Mouse (Mus musculus): ENCODE data around the gene Lsp1. TPM values are rescaled to one million over a fixed set of nuclear protein-coding genes. Genes with fewer than 3 reads are reported as not detected.

Lsp1 gene
- polyA plus RNA-seq, 1 experiment from 2014 or later, result 13.1 TPM

GRCm38 (mm10) chr7:142514048-142514447, 53.4 kb downstream of the Lsp1 start:
- peaks cover 19% of the 10 kb centered on the region for H3K4me1 ChIP-seq (ENCODE audit: control insufficient read depth, insufficient read depth, low read length)
- no peak overlapping the region for H3K27ac ChIP-seq (ENCODE audit: low read depth, low read length)
- H3K36me3 ChIP-seq (ENCODE audit: control insufficient read depth, insufficient read depth, low read length), result no peaks in the 10 kb centered on the region
- no peak overlapping the region for H3K4me3 ChIP-seq (ENCODE audit: low read depth, low read length)
- H3K9me3 ChIP-seq (ENCODE audit: control insufficient read depth, low read length), result no peaks in the 10 kb centered on the region
- ATAC-seq (ENCODE audit: low FRiP score) (no peak), DNase-seq (ENCODE audit: low spot score, missing footprints) (no peak)
- no peak overlapping the region for H3K9ac ChIP-seq (ENCODE audit: low read length)
- no peaks in the 10 kb centered on the region; the same call in 1 of the 2 replicates for H3K27me3 ChIP-seq (ENCODE audit: control insufficient read depth, insufficient read depth, low read length)
- WGBS, result 86% methylated on average over 4 of the region's 4 CpGs
- H3K4me2 ChIP-seq, result no peak overlapping the region

DNA sequence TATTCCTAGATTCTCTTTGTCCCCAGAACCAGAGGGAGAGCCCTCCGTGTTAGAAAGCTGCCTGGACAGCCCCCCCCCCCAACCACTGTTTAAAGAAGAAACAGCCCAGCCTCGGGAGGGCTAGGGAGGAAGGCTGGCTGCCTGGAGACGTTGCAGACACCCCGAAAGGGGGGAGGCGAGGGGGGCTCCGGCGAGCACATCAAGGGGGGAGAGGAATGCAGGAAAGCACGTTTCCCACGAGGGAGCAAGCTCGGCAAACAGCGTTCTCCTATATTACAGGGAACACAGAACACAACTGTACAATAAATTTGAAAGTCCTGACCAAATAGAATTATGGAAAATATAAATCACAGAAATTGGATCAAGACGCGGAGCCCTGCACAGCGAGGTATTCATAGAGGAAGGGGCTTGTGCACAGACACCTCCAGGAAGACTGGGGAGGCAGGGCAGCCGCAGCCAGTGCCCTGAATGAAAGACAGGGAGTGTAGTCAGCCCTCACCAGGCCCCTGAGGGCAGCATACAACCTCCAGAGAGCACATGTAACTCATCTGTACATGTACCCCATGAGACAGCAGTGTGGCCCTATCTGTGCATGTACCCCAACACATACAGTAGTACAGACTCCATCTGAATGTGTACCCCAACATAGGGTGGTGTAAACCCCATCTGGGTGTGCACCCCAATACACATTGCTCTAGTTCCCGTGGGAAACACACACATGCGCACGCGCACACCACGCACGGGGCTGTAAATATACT, 55.8 kb downstream of the Lsp1 start:
- 57% methylated on average over 21 of the region's 21 CpGs for WGBS
- no peak for DNase-seq (ENCODE audit: low spot score, missing footprints)
- H3K4me3 ChIP-seq (ENCODE audit: low read depth, low read length), result no peak overlapping the region

DNA sequence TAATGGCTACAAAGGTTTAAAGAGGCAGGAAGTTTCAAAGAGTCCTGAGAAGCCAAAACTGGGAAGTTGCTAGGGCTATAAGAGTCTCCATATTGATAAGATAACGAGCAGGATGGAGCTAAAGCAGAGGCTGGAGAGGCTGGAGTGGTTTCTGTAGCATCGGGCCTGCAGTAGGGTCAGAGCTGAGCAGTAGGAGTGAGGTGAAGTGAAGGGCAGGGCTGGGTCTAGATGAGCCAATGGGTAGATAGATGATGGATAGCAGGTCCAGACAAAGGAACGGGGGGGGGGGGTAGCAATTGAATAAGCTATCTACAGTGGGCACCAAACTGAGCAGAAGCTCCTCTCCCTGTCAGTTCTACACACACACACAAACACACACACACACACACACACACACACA, 56.9 kb downstream of the Lsp1 start:
- no peak for DNase-seq (ENCODE audit: low spot score, missing footprints)
- Histone ChIP-seq H3K4me2 (no peak overlapping the region), H3K9ac (ENCODE audit: low read length) (no peak overlapping the region), H3K4me1 (ENCODE audit: control insufficient read depth, insufficient read depth, low read length) (0 out of 2 replicates have a peak, but pooled peaks cover 7% of the 10 kb centered on the region), H3K36me3 (ENCODE audit: control insufficient read depth, insufficient read depth, low read length) (no peaks in the 10 kb centered on the region), H3K27ac (ENCODE audit: low read depth, low read length) (no peak overlapping the region), H3K27me3 (ENCODE audit: control insufficient read depth, insufficient read depth, low read length) (no peaks in the 10 kb centered on the region; the same call in 1 of the 2 replicates), H3K9me3 (ENCODE audit: control insufficient read depth, low read length) (no peaks in the 10 kb centered on the region), H3K4me3 (ENCODE audit: low read depth, low read length) (no peak overlapping the region)
- no peak for ATAC-seq (ENCODE audit: low FRiP score)
- WGBS, result 66% methylated on average over 3 of the region's 3 CpGs

More for the DNA sequence above, 55.8 kb downstream of the Lsp1 start:
- Histone ChIP-seq H3K27ac (ENCODE audit: low read depth, low read length) (no peak overlapping the region), H3K4me1 (ENCODE audit: control insufficient read depth, insufficient read depth, low read length) (0 out of 2 replicates have a peak, but pooled peaks cover 7% of the 10 kb centered on the region), H3K36me3 (ENCODE audit: control insufficient read depth, insufficient read depth, low read length) (no peaks in the 10 kb centered on the region), H3K9ac (ENCODE audit: low read length) (peak overlapping the region; percentile 44), H3K4me2 (no peak overlapping the region; the same call in 1 of the 2 replicates), H3K27me3 (ENCODE audit: control insufficient read depth, insufficient read depth, low read length) (no peaks in the 10 kb centered on the region; the same call in 1 of the 2 replicates), H3K9me3 (ENCODE audit: control insufficient read depth, low read length) (no peaks in the 10 kb centered on the region)
- ATAC-seq (ENCODE audit: low FRiP score), result 0 out of 2 replicates have a peak, but pooled peaks have one; percentile 40

DNA sequence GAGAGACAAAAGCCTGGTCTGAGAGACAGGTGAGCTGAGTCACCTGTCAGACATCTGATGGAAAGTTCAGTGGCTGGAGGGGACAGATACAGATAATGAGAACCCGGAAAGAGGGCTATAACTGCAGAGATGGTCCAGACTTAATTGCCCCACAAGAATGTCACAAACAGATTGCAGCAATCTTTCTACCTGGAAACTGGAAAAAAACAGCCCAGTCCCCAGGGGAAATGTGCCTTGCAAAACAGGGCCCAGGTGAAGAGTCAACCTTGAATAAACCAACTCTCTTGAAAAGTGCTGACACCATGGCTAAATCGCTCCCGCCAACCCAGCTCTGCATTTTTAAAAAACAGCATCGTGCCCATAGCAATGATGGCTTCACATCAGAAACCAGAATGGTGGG, 59.7 kb downstream of the Lsp1 start:
- H3K9ac ChIP-seq (ENCODE audit: low read length), result no peak overlapping the region
- WGBS, result 92% methylated on average over 4 of the region's 4 CpGs
- H3K4me1 ChIP-seq (ENCODE audit: control insufficient read depth, insufficient read depth, low read length), result peaks cover 17% of the 10 kb centered on the region
- no peaks in the 10 kb centered on the region for H3K9me3 ChIP-seq (ENCODE audit: control insufficient read depth, low read length)
- no peak overlapping the region for H3K27ac ChIP-seq (ENCODE audit: low read depth, low read length)
- no peak overlapping the region for H3K4me3 ChIP-seq (ENCODE audit: low read depth, low read length)
- DNase-seq (ENCODE audit: low spot score, missing footprints) (no peak), ATAC-seq (ENCODE audit: low FRiP score) (no peak)
- H3K36me3 ChIP-seq (ENCODE audit: control insufficient read depth, insufficient read depth, low read length), result no peaks in the 10 kb centered on the region
- no peak overlapping the region for H3K4me2 ChIP-seq
- no peaks in the 10 kb centered on the region; the same call in 1 of the 2 replicates for H3K27me3 ChIP-seq (ENCODE audit: control insufficient read depth, insufficient read depth, low read length)

DNA sequence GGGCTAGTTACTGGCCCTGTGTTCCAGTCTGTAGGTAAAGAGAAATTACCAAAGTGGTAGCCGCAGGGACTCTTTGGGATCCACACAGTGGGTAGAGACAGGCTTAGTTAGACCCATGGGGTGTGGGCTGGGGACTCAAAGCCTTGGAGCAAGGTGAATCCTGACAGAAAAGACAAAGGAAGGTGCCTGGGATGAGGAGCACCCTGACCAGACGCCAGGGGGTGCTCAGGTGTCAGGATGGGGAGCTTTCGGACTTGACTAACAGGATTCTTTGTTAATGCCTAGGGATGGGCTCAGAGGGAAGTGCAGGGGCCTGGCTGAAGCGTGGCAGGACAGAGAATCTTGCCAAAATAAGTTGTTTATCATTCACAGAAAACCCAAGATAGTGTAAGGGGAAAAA, 61.7 kb downstream of the Lsp1 start:
- Histone ChIP-seq H3K9me3 (ENCODE audit: control insufficient read depth, low read length) (no peaks in the 10 kb centered on the region), H3K27me3 (ENCODE audit: control insufficient read depth, insufficient read depth, low read length) (no peaks in the 10 kb centered on the region), H3K4me1 (ENCODE audit: control insufficient read depth, insufficient read depth, low read length) (peaks cover 21% of the 10 kb centered on the region), H3K27ac (ENCODE audit: low read depth, low read length) (no peak overlapping the region), H3K36me3 (ENCODE audit: control insufficient read depth, insufficient read depth, low read length) (no peaks in the 10 kb centered on the region), H3K4me3 (ENCODE audit: low read depth, low read length) (no peak overlapping the region), H3K9ac (ENCODE audit: low read length) (no peak overlapping the region), H3K4me2 (no peak overlapping the region)
- DNase-seq (ENCODE audit: low spot score, missing footprints) (peak; percentile 81), ATAC-seq (ENCODE audit: low FRiP score) (no peak)
- 22% methylated on average over 4 of the region's 4 CpGs for WGBS

- H3K4me2 ChIP-seq, result no peak overlapping the region
- H3K9ac ChIP-seq (ENCODE audit: low read length), result no peak overlapping the region; the same call in 1 of the 2 replicates
- 62% methylated on average over 17 of the region's 17 CpGs for WGBS
- no peaks in the 10 kb centered on the region for H3K9me3 ChIP-seq (ENCODE audit: control insufficient read depth, low read length)
- no peak overlapping the region for H3K4me3 ChIP-seq (ENCODE audit: low read depth, low read length)
- peaks cover 21% of the 10 kb centered on the region for H3K4me1 ChIP-seq (ENCODE audit: control insufficient read depth, insufficient read depth, low read length)
- ATAC-seq (ENCODE audit: low FRiP score), result no peak
- no peaks in the 10 kb centered on the region for H3K27me3 ChIP-seq (ENCODE audit: control insufficient read depth, insufficient read depth, low read length)
- no peak overlapping the region for H3K27ac ChIP-seq (ENCODE audit: low read depth, low read length)
- H3K36me3 ChIP-seq (ENCODE audit: control insufficient read depth, insufficient read depth, low read length), result no peaks in the 10 kb centered on the region
- DNase-seq (ENCODE audit: low spot score, missing footprints), result peak; percentile 84
Measured at GRCm38 (mm10) chr7:142523200-142523990, 62.8 kb downstream of the Lsp1 start.

DNA sequence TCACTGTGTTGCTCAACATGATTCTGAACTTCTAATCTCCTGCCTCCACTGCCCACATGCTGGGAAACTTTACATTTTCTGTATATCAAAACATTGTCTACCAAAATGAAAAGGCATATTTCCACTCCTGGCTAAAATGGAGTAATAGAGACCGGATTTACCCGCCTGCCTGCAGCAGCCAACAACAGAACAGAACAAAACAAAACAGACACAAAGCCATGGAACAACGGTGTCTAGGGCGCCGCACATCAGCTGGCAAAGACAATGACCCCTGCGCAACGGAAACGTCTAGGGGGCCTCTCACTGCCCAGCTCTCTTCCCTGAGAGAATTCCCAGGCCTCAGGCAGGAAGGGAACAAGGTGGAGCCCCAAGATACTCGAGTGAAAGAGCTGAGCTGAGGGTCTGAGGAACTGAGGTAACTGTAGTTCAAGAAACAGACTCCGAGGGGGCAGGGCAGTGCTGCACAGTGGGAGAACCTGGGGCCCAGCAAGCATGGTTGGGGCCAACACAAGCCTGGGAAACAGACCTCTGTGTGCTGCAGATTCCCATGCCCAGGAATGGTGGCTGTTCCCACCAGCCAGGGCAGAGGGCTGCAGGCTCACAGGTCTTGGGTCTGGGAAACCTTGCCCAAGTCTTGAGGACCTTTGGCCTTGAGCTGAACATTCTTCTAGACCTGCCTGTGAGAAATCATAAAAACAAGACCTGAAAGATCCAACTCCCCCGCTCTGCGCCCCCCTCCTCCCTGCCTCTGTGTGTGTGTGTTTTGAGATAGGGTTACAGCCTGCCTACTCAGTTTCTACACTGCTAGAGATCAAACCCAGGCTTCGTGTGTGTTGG, 65.0 kb downstream of the Lsp1 start:
- no peak overlapping the region for H3K4me3 ChIP-seq (ENCODE audit: low read depth, low read length)

GRCm38 (mm10) chr7:142529350-142529749, 68.7 kb downstream of the Lsp1 start:
- Histone ChIP-seq H3K27me3 (ENCODE audit: control insufficient read depth, insufficient read depth, low read length) (no peaks in the 10 kb centered on the region), H3K4me2 (no peak overlapping the region), H3K9ac (ENCODE audit: low read length) (no peak overlapping the region), H3K9me3 (ENCODE audit: control insufficient read depth, low read length) (no peaks in the 10 kb centered on the region), H3K27ac (ENCODE audit: low read depth, low read length) (no peak overlapping the region), H3K4me3 (ENCODE audit: low read depth, low read length) (no peak overlapping the region), H3K36me3 (ENCODE audit: control insufficient read depth, insufficient read depth, low read length) (no peaks in the 10 kb centered on the region), H3K4me1 (ENCODE audit: control insufficient read depth, insufficient read depth, low read length) (peaks cover 26% of the 10 kb centered on the region)
- DNase-seq (ENCODE audit: low spot score, missing footprints) (no peak), ATAC-seq (ENCODE audit: low FRiP score) (no peak)
- 80% methylated on average over 10 of the region's 10 CpGs for WGBS

More for the DNA sequence above, 65.0 kb downstream of the Lsp1 start:
- Histone ChIP-seq H3K4me2 (no peak overlapping the region), H3K9me3 (ENCODE audit: control insufficient read depth, low read length) (no peaks in the 10 kb centered on the region), H3K9ac (ENCODE audit: low read length) (peak overlapping the region; percentile 47), H3K27ac (ENCODE audit: low read depth, low read length) (peak overlapping the region; percentile 65), H3K4me1 (ENCODE audit: control insufficient read depth, insufficient read depth, low read length) (peaks cover 21% of the 10 kb centered on the region), H3K36me3 (ENCODE audit: control insufficient read depth, insufficient read depth, low read length) (no peaks in the 10 kb centered on the region), H3K27me3 (ENCODE audit: control insufficient read depth, insufficient read depth, low read length) (no peaks in the 10 kb centered on the region)
- WGBS, result 27% methylated on average over 13 of the region's 13 CpGs
- peak; percentile 93 for DNase-seq (ENCODE audit: low spot score, missing footprints)
- ATAC-seq (ENCODE audit: low FRiP score), result peak; percentile 46; the same call in 1 of the 2 replicates

Measured in midbrain, embryonic 11.5 days (tissue).